Mouse (Mus musculus) kidney, embryonic 16.5 days (tissue): ENCODE results near the gene Mmp11. TPM values are rescaled to one million over a fixed set of nuclear protein-coding genes. Genes with fewer than 3 reads are reported as not detected.

ENCODE experiments used
- ATAC-seq: fragments of 200-750 bp; cut with Nextera tagmentation; 2 replicates; pipeline ENCODE4 v1.8.0; 2017; ENCODE audit warnings: moderate TSS enrichment; ENCODE audit not compliant: low FRiP score, low TSS enrichment
- H3K27ac ChIP-seq: fragments of 300-500 bp; sonication (generic); 2 replicates; pipeline ENCODE4 v1.5.1; 2014; ENCODE audit warnings: low read length
- H3K27me3 ChIP-seq: fragments of 300-500 bp; sonication (generic); 2 replicates; pipeline ENCODE4 v1.6.1; 2014; ENCODE audit warnings: low read length, control low read depth, mixed read lengths; ENCODE audit not compliant: insufficient read depth
- H3K36me3 ChIP-seq: fragments of 300-500 bp; sonication (generic); 2 replicates; pipeline ENCODE4 v1.6.1; 2014; ENCODE audit warnings: low read length, control low read depth, mixed read lengths; ENCODE audit not compliant: insufficient read depth
- H3K4me1 ChIP-seq: fragments of 300-500 bp; sonication (generic); 2 replicates; pipeline ENCODE4 v1.6.1; 2014; ENCODE audit warnings: low read length, control low read depth, mixed read lengths; ENCODE audit not compliant: insufficient read depth
- H3K4me2 ChIP-seq: fragments of 300-500 bp; sonication (generic); replicated peaks from 2 replicates; pipeline ENCODE4 v1.6.1; 2014; ENCODE audit warnings: low read depth, low read length
- H3K4me3 ChIP-seq: fragments of 300-500 bp; sonication (generic); 2 replicates; pipeline ENCODE4 v1.5.1; 2014; ENCODE audit warnings: mild to moderate bottlenecking, low read length
- H3K9ac ChIP-seq: fragments of 300-500 bp; sonication (generic); replicated peaks from 2 replicates; pipeline ENCODE4 v1.6.1; 2014; ENCODE audit warnings: low read length
- H3K9me3 ChIP-seq: fragments of 300-500 bp; sonication (generic); 2 replicates; pipeline ENCODE4 v1.6.1; 2016; ENCODE audit warnings: low read length, control low read depth
- WGBS: fragments of 180-500 bp; shearing (Covaris S2); extraction: QIAGEN DNeasy Blood & Tissue Kit; methylation state at CpG from one replicate; pipeline ENCODE4 v1.1.7; 2014; 5-methylcytosine and 5-hydroxymethylcytosine counted together
- polyA plus RNA-seq: library from polyadenylated mRNA; unstranded; fragments of >200 nt; fragmentation: Nextera tagmentation; extraction: Ambion mirVana; gene quantifications from 2 replicates; pipeline ENCODE4 v1.2.1, GENCODE M21; 2015

Mmp11 gene
- polyA plus RNA-seq, 1 experiment from 2014 or later: 62.1 TPM

- Histone ChIP-seq H3K27me3 (no peaks in the 10 kb centered on the region), H3K36me3 (no peaks in the 10 kb centered on the region), H3K27ac (no peak overlapping the region), H3K9me3 (no peaks in the 10 kb centered on the region), H3K9ac (no peak overlapping the region), H3K4me1 (peaks cover 17% of the 10 kb centered on the region), H3K4me3 (no peak overlapping the region), H3K4me2 (no peak overlapping the region)
- WGBS: 94% methylated on average over 8 of the region's 8 CpGs
- no peak for ATAC-seq
Observed at GRCm38 (mm10) chr10:75884742-75885141, 51.6 kb downstream of the Mmp11 start.

GRCm38 (mm10) chr10:75883232-75883552, 53.1 kb downstream of the Mmp11 start:
- Histone ChIP-seq H3K4me3 (peak overlapping the region; percentile 8; the same call in 1 of the 2 replicates), H3K4me1 (peaks cover 11% of the 10 kb centered on the region; the same call in 1 of the 2 replicates), H3K4me2 (peak overlapping the region; percentile 45), H3K9me3 (no peaks in the 10 kb centered on the region), H3K27me3 (no peaks in the 10 kb centered on the region), H3K36me3 (no peaks in the 10 kb centered on the region), H3K9ac (peak overlapping the region; percentile 53; the same call in 1 of the 2 replicates), H3K27ac (peak overlapping the region; percentile 64)
- ATAC-seq: peak; percentile 79
- WGBS: 2% methylated on average over 10 of the region's 10 CpGs

GRCm38 (mm10) chr10:75882433-75883231, 53.7 kb downstream of the Mmp11 start:
- peak overlapping the region; percentile 53; the same call in 1 of the 2 replicates for H3K9ac ChIP-seq
- no peaks in the 10 kb centered on the region for H3K27me3 ChIP-seq
- H3K36me3 ChIP-seq: no peaks in the 10 kb centered on the region
- H3K27ac ChIP-seq: peak overlapping the region; percentile 65
- peak; percentile 76 for ATAC-seq
- peak overlapping the region; percentile 8; the same call in 1 of the 2 replicates for H3K4me3 ChIP-seq
- peak overlapping the region; percentile 45 for H3K4me2 ChIP-seq
- WGBS: 8% methylated on average over 15 of the region's 15 CpGs
- no peaks in the 10 kb centered on the region for H3K9me3 ChIP-seq
- peaks cover 11% of the 10 kb centered on the region; the same call in 1 of the 2 replicates for H3K4me1 ChIP-seq

GRCm38 (mm10) chr10:75881578-75882432, 54.5 kb downstream of the Mmp11 start:
- no peak overlapping the region for H3K4me3 ChIP-seq
- WGBS: 17% methylated on average over 20 of the region's 20 CpGs
- peak overlapping the region; percentile 45 for H3K4me2 ChIP-seq
- no peaks in the 10 kb centered on the region for H3K36me3 ChIP-seq
- H3K9ac ChIP-seq: no peak overlapping the region; the same call in 1 of the 2 replicates
- no peaks in the 10 kb centered on the region for H3K27me3 ChIP-seq
- H3K4me1 ChIP-seq: peaks cover 11% of the 10 kb centered on the region; the same call in 1 of the 2 replicates
- peak overlapping the region; percentile 65 for H3K27ac ChIP-seq
- peak; percentile 67 for ATAC-seq
- H3K9me3 ChIP-seq: no peaks in the 10 kb centered on the region

GRCm38 (mm10) chr10:75880771-75881577, 55.3 kb downstream of the Mmp11 start:
- H3K4me3 ChIP-seq: no peak overlapping the region
- no peak overlapping the region for H3K4me2 ChIP-seq
- no peaks in the 10 kb centered on the region for H3K27me3 ChIP-seq
- peak overlapping the region; percentile 49; the same call in 1 of the 2 replicates for H3K27ac ChIP-seq
- H3K4me1 ChIP-seq: peaks cover 11% of the 10 kb centered on the region; the same call in 1 of the 2 replicates
- no peaks in the 10 kb centered on the region for H3K36me3 ChIP-seq
- no peaks in the 10 kb centered on the region for H3K9me3 ChIP-seq
- no peak for ATAC-seq
- WGBS: 61% methylated on average over 6 of the region's 6 CpGs
- H3K9ac ChIP-seq: no peak overlapping the region

GRCm38 (mm10) chr10:75880351-75880750, 55.9 kb downstream of the Mmp11 start:
- no peaks in the 10 kb centered on the region for H3K27me3 ChIP-seq
- H3K27ac ChIP-seq: no peak overlapping the region
- 93% methylated on average over 10 of the region's 10 CpGs for WGBS
- H3K4me3 ChIP-seq: no peak overlapping the region
- H3K4me2 ChIP-seq: no peak overlapping the region
- no peak overlapping the region for H3K9ac ChIP-seq
- no peaks in the 10 kb centered on the region for H3K36me3 ChIP-seq
- H3K9me3 ChIP-seq: no peaks in the 10 kb centered on the region
- ATAC-seq: no peak
- H3K4me1 ChIP-seq: peaks cover 11% of the 10 kb centered on the region; the same call in 1 of the 2 replicates

- no peaks in the 10 kb centered on the region for H3K27me3 ChIP-seq
- H3K4me1 ChIP-seq: peaks cover 11% of the 10 kb centered on the region; the same call in 1 of the 2 replicates
- H3K4me2 ChIP-seq: no peak overlapping the region
- no peaks in the 10 kb centered on the region for H3K9me3 ChIP-seq
- H3K9ac ChIP-seq: no peak overlapping the region
- H3K4me3 ChIP-seq: no peak overlapping the region
- H3K36me3 ChIP-seq: no peaks in the 10 kb centered on the region
- ATAC-seq: no peak
- H3K27ac ChIP-seq: no peak overlapping the region
- WGBS: 88% methylated on average over 3 of the region's 3 CpGs
Observed at GRCm38 (mm10) chr10:75878836-75879235, 57.5 kb downstream of the Mmp11 start.

- Histone ChIP-seq H3K4me3 (peak overlapping the region; percentile 39), H3K27ac (peak overlapping the region; percentile 40; the same call in 1 of the 2 replicates)
Observed at GRCm38 (mm10) chr10:75873543-75874170, 62.6 kb downstream of the Mmp11 start.

More at GRCm38 (mm10) chr10:75873543-75874170, 62.6 kb downstream of the Mmp11 start:
- no peak for ATAC-seq
- peaks cover 11% of the 10 kb centered on the region; the same call in 1 of the 2 replicates for H3K4me1 ChIP-seq
- H3K27me3 ChIP-seq: no peaks in the 10 kb centered on the region
- H3K36me3 ChIP-seq: no peaks in the 10 kb centered on the region
- no peaks in the 10 kb centered on the region for H3K9me3 ChIP-seq
- H3K4me2 ChIP-seq: peak overlapping the region; percentile 71
- 46% methylated on average over 10 of the region's 10 CpGs for WGBS
- peak overlapping the region; percentile 60; the same call in 1 of the 2 replicates for H3K9ac ChIP-seq
